Mouse (Mus musculus) right cerebral cortex, postnatal 14 days (tissue): ENCODE data around the gene Dnajc7.
A peak's percentile ranks its signal among the peaks of the same experiment; 100 is the strongest.
"Not testable (repeated sequence)": the region's sequence is repeated elsewhere in the genome, so short reads cannot be mapped to it uniquely, and the experiment has no call there.

Experiments used
- DNase-seq: peaks from one replicate; pipeline ENCODE4 v3.0.0; 2022

Gene Dnajc7

GRCm38 (mm10) chr11:100545746-100546085 lies 74.3 kb downstream of the Dnajc7 start:
- DNase-seq = no peak

- DNase-seq = peak; percentile 73
Observed at GRCm38 (mm10) chr11:100544832-100545745, 74.9 kb downstream of the Dnajc7 start, which contains the start of gene Ttc25. Gene Ttc25, plus strand, starts transcription at chr11:100545607.

- no peak for DNase-seq
Observed at GRCm38 (mm10) chr11:100541577-100541976, 78.4 kb downstream of the Dnajc7 start.

GRCm38 (mm10) chr11:100540966-100541365 lies 79.0 kb downstream of the Dnajc7 start:
- no peak for DNase-seq

- DNase-seq = no peak
Observed at GRCm38 (mm10) chr11:100536466-100536865, 83.5 kb downstream of the Dnajc7 start.

GRCm38 (mm10) chr11:100535996-100536395 lies 84.0 kb downstream of the Dnajc7 start:
- DNase-seq = no peak

- not testable (repeated sequence) for DNase-seq
Observed at GRCm38 (mm10) chr11:100534821-100535220, 85.1 kb downstream of the Dnajc7 start.

- DNase-seq = not testable (repeated sequence)
Observed at GRCm38 (mm10) chr11:100534411-100534810, 85.6 kb downstream of the Dnajc7 start.

GRCm38 (mm10) chr11:100533871-100534270 lies 86.1 kb downstream of the Dnajc7 start:
- no peak for DNase-seq
